Mouse (Mus musculus) layer of hippocampus, postnatal 36 days (tissue): ENCODE measurements at regions not wholly inside any gene's neighbourhood (a gene's known extent, or its start where the extent isn't known, plus 50 kb on each side); places are given as distances from the start of the nearest gene placed in this dataset.

Experiments
- DNase-seq, 2 experiments: peaks; one replicate each; pipeline ENCODE4 v3.0.0; 2022

DNA sequence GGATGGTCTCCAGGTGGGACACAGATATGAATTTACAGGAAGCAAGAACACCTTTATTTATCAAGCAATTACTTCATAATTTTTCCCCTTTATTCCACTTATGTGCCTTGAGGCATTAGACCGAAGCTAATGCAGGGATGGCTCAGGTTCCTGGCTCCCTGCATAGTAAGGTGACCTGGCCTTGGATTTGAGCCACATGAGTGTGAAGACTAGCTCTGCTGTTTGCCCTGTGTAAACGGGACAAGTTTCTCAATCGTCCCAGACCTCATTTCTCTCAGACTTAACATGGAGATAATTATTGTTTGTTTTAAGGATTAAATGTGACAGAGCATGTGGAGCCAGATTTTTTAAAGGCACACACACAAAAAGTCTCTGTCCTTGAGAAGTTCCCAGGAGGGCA lies 132.2 kb upstream of the Tmpo start:
- no peak for DNase-seq

DNA sequence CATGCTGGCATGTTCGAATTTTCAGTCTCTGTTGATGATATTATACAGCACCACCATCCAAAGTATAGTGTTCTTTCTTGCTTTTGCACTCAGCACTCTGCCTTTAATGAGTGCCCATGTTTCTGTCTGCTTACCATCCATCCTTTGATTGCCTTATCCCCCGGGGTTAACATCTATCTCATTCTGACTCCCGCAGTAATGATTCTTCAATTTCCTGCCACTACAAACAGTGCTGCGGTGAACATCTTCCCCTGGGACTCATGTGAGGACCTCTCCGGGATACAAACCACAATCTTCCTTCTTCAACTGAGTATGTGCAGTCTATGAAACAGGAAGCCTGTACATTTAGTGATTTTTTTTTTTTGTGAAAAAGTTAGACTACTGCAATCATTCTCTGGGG lies 131.8 kb upstream of the Tmpo start:
- DNase-seq = no peak

DNA sequence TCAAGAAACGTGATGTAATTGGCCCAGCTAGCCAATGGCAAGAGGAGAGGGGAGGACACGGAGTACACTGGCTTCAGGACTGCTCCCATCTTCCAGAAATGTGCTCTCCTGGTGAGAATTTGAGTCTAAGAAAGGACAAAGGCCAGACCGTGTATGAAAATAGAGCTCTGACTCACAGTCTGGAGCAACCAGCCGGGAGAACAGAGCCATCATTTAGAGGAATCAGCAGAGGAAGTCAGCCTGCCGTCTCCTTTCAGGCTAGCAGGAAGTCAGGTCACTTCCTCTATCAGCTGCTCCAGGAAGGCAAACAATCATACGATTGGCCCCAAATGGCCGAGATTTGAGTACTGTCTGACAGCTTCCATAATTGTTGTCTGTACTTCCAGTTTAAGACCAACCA lies 119.0 kb upstream of the Tmpo start:
- no peak for DNase-seq

DNA sequence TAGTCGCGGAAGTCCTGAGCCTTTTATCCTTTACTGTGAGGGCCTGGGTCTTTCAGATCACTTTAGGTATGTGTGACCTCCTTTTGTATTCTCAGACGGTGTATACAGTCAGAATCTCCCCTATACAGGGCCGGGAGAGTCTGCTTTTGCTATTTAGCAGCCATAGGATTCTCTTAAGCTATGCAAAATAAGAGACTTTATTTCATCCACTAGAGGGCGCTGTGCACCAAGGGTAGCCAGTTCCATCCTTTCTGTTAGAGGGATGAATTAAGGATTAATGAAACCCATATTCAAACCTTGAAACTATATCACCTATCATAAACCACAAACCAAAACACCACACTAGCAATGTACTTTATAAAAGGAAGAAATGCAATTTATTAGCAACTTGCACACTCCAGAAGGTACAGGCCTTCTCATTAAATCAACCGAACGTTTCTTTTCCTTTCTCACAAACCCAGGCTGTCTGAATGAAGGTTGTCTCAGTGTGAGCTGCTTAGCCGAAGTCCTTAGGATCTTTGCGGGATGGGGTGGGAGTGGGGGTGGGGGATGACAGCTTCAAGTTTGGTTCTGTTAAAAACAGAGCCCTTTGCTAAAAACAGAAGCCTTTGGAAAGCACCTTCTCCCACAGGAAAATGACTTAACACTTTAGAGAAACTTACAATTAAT lies 116.8 kb upstream of the Tmpo start:
- peak in 1 of 2 experiments; percentile 40 for DNase-seq

DNA sequence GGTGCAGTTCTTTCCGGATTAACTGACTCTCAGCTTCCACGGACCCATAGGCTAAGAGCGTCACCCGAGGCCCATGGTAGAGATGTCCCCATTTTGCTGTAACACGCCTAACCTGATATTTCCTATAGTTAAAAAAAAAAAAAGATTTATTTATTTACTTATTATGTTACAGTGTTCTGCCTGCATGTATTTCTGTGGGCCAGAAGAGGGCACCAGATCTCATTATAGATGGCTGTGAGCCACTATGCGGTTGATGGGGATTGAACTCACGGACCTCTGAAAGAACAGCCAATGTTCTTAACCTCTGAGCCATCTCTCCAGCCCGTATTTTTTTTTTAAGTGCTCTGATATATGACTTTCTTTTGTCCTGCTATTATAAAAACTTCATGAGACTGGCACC lies 114.2 kb upstream of the Tmpo start:
- no peak for DNase-seq

DNA sequence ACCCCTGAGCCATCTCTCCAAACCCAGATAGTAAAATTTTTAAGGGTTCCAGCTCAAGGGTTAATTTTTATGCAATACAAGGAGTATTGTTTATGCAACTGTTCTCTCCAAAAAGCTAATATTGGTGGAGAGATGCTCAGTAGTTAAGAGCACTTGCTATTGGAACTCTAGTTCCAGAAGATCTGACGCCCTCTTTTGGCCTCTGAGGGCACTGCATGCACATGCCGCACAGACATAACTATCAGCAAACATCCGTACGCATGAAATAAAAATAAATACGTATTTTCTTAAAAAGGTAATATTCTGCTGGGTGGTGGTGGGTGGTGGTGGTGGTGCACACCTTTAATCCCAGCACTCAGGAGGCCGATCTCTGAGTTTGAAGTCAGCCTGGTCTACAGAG lies 112.1 kb upstream of the Tmpo start:
- no peak for DNase-seq

DNA sequence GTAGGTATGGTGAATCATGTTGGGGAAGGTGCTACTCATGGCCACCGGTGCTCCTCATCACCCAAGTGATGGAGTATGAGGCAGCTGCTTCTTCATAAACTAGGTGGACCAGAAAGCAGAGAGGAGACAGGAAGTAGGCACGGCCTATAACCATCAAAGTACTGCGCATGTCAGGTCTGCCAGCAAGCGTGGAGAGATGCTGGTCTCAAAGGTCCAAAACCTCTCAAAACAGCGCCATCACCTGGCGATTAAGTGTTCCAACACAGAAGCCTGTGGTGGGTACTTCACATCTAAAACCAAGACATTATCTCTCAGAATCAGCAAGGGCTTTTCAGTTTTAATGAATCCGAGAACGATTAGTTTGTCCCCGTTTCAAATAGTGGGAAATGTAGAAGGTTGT lies 103.1 kb upstream of the Tmpo start:
- DNase-seq = no peak

DNA sequence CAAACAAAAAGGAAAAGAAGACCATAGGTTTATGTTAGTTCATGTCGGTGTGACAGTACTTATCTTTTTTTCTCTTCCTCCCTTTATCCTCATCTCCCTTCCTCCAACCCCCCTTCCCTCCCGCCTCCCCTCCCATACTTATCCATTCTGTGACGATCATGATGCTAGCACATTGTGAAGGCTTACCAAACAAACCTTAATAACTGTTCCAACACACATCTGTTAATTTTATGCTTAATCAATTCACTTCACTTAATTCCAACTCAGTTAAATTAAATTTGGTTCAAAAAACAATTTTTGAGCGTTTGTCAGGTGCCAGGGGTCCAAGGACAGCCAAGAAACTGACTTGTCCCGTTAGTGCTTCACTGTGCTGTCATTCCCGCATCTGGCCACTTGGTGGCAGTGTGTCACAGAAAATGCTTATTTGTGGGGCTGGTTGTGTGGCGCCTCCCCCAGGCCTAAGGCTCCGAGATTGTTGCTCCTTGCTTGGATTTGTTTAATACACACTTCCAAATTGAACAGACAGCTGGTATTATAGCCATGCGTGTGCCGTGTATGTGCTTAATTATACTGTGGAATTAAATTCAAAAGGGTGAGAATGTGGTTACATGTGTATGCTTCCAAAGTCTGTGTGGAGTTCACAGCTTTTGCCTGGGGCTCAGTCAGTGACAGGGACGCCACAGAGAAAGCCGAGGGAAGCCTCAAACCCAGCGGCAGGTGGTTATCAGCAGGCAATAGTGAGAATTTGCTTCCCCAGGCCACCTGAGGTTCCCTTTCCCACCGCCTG lies 90.0 kb upstream of the Tmpo start:
- peak; percentile 85 to 87 for DNase-seq

DNA sequence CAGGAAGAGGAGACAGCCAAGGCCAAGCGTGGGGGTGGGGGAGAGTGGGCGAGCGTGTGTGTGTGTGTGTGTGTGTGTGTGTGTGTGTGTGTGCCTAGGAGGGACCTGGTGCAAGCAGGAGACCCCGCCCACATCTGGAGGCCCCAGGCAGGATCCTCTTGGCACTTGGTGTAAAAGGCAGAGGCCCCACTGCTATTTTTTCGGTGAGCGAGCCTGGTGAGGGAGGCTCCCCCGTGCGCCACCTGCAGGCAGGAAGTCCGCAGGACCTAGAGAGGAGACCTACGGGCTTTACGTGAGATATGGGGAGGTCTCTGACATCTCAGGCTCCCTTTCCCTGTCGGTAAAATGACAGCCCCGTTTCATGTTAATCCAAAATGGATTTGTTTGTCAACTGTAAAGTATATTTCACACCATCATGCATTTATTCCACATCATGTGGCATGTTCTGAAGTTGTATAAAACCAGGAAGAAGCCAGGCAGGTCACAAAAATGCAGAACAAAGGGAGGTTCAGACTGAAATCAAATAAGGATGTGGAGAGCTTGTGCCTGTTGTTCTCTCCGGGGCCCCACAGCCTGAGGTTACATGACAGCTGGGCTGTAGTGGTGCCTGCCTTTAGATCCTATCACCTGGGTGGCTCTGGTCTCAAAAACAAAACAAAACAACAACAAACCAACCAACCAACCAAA lies 89.3 kb upstream of the Tmpo start:
- peak in 1 of 2 experiments; percentile 10 for DNase-seq

DNA sequence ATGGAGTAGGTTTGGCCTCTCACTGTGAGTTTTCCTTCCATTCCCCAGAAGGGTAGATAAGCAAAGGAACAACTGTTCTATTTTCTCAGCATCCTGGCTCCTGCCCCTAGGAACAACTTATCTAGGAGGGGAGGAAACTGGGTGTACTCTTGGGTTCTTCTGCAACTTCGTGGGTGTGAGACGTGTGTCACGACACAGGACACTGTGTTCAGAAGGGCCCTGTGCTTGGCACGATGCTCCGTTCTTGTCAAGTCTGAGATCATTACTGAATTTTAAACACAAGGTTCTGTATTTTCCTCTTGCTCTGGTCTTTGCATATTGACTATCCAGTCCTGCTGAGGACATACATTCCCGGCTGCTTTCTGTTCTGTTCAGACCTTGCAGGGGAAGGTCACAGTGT lies 86.8 kb upstream of the Tmpo start:
- peak in 1 of 2 experiments; percentile 5 for DNase-seq

DNA sequence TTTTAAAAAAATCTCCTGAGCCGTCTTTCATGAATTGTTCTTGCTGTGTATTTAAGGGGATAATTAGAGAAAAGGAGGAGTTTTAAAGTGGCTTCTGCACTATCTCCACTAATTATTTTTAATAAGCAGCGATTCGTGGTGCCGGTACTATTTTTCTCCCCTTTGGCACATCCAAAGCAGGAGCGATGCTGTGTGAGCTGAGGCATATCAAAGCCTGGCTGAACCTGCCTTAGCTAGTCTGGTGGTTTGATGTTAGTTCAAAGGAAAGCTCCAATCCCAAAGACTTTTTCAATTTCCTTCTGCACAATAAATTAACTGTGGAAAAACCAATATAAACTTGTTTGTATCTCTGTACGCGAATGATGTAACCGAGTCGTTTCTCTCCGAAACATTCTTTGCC lies 79.3 kb upstream of the Tmpo start:
- DNase-seq = no peak

DNA sequence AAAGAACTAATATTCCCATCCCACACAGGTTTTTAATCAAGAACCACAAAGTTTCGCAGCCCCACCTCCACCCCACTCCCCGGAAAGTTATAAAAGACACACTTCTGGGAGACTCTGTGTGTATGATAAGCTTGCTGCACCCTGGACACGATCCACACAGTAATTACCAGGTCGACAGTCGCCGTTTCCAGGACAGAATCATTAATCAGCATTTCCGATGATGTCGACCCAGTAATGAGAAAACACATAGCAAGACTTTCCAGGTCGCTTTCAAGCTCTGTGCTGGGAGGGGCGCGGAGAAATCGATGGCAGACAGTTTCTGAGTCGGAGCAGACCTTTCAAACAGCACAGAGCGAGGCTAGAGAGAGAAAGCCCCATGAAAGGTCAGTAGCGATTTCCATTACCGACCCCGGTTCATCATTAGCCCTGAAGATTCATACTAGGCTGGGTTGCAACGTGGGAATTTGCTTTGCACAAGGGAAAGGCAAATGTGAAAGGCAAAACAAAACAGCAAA lies 68.6 kb upstream of the Tmpo start:
- no peak for DNase-seq

DNA sequence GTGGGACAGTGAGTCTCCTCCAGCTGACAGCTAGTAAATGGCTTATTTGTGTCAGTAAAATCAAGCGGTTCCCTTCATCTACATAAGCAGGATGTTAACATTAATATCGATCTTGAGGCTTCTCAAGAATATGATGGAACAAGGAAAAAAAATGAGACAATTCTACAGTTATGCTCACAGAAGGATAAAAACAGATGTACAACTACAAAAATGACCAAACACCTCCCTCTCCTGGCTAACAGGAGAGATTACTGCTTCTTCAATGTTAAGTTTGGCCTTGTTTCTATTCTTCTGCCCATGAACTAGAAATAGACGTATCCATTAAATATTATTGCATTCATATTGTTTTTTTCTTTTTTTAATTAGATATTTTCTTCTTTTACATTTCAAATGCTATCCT lies 63.2 kb upstream of the Tmpo start:
- DNase-seq = no peak

DNA sequence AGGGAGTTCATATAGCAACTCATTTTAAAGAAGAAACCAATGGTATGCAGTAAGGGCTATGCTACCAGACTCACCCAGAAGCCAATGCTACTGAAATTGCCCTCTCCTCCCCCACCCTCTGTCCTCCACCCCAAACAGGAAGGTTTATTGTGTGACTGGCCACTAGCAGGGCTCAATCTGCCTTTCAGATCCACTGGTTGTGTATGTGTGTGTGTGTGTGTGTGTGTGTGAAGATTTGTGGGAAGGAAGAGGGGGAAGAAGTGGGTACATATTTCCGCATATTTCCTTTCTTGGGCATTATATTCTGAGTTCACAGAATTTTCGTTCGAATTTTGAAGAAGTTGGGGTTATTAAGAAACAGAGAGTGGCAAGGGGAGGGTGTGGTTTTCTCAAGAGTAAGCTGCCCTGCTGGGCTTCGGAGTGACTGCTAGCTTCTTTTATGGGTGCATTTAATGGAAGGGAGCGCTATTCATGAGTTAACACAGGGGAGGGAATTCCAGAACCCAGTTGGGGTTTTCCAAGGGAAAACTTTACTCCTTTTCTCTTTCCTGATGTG lies 61.5 kb upstream of the Tmpo start:
- DNase-seq = no peak

DNA sequence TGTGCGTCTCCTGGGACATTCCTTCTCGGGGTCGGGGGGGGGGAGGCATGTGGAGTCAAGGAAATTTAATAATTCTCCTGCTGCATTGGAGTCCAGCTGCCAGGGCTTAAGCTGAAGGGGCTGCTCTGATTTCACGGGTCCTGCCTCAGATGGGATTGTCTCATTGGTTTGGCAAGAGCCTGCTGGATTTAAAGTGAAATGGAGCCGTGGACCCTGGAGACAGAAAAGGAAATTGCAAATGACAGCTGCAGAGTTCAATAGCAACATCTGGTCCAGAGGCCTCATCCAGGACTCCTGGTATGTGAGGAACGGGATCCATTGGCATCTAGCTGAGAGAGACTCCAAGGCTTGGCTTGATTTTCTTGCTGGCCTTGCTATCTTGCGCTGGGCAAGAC lies 60.5 kb upstream of the Tmpo start:
- DNase-seq = no peak

DNA sequence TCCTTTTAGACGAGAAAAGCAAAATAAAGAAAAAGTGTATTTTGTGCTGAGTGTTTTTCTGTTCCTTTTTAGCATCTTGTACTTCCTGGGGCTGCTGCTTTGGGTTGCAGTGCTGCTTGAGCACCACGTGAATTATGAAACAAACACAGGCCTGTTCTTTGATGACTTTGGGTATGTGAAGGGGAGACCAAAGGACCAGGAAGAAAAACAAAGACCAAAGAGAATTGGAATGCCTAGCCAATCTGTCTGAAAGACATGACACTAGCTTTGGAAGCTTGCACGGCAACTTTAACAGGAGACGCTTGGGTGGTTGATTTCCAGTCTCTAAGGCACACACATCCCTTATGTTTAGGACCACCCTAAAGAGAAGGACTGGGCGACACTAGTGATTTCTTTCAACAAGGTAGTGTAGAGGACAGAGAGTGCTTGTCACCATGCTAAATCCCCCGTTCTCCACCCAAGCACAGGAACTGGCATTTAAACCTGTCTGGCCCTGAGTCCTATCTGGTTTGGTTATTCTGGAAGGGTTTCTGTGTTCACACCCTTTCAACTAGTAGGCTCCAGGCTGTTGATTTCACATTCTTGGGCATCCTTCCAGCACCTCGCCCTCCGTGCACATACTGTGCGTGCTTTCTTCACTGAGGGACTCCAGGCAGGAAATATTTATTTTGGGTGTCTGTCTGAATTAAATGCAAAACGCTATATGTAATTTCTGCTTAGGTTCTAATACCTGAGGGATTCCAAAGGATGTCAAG lies 59.9 kb upstream of the Tmpo start:
- no peak for DNase-seq

DNA sequence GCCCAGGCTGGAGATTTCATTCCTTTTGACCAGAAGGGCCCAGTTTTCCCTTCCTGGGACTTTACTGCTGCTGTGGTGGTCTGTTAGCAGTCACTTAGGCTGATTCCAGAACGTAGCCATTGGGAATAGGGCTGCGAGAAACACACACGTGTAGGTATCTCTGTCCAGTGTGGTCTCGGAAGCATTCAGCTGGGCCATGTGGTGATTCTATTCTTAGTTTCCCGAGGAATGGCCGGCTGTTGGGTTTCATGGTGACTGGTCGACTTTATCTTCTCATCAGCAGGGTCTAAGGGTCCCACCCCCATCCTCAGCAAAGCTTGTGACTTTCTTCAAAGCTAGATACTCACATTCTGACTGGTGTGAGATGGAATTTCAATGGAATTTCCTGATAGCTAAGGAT lies 59.2 kb upstream of the Tmpo start:
- no peak for DNase-seq

DNA sequence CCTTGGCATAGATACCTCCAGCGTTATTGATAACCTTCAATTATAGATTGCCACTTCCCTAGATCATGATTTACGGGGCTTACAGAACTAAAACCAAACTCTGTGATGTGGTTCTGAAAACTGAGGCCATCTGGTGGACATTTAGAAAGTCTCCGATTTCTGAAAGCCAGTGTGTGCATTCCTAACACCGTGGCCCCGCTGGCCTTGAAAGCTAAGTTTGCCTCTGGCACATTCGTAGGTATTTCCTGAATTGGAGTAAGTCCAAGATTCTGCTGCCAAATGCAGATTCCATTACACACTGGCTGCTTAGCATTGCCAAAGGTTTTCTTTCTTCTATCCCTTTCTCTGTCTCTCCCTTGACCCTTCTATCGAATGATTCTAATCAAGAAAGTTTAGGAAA lies 55.7 kb upstream of the Tmpo start:
- no peak for DNase-seq

DNA sequence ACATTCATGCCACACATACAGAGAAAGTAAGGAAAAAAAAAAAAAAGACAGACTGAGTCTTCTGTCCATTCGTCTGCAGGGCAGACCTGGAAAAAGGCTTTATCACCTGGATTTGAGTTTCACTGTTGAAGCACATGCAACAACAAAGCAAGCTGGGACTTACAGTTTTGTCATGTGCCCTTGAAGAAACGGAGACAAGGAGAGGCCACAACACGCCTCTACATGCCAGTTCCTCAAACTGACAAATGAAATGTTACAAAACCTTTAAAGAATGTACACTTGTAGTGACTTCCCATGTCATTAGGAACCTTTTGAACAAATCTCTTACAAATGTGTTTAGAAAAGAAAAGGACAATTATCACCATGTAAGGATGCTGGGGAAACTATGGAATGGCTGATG lies 53.6 kb upstream of the Tmpo start:
- DNase-seq = no peak
